Mouse (Mus musculus) intestine, embryonic 16.5 days (tissue): ENCODE measurements around the gene Ttll3. TPM values are rescaled to one million over a fixed set of nuclear protein-coding genes. Genes with fewer than 3 reads are reported as not detected.
A peak's percentile ranks its signal among the peaks of the same experiment; 100 is the strongest.

ENCODE experiments used
- ATAC-seq: fragments of 200-750 bp; cut with Nextera tagmentation; 2 replicates; pipeline ENCODE4 v1.8.0; 2017; ENCODE audit warnings: moderate TSS enrichment, moderate library complexity
- H3K27ac ChIP-seq: fragments of 300-500 bp; sonication (generic); 2 replicates; pipeline ENCODE4 v1.5.1; 2014; ENCODE audit warnings: mild to moderate bottlenecking, low read length
- H3K27me3 ChIP-seq: fragments of 300-500 bp; sonication (generic); replicated peaks from 2 replicates; pipeline ENCODE4 v1.6.1; 2014; ENCODE audit warnings: low read length, control low read depth, mixed read lengths; ENCODE audit not compliant: control insufficient read depth, insufficient read depth
- H3K36me3 ChIP-seq: fragments of 300-500 bp; sonication (generic); 2 replicates; pipeline ENCODE4 v1.6.1; 2014; ENCODE audit warnings: low read length, control low read depth; ENCODE audit not compliant: control insufficient read depth, insufficient read depth
- H3K4me1 ChIP-seq: fragments of 300-500 bp; sonication (generic); 2 replicates; pipeline ENCODE4 v1.6.1; 2014; ENCODE audit warnings: low read length, control low read depth, mixed read lengths; ENCODE audit not compliant: control insufficient read depth, insufficient read depth
- H3K4me2 ChIP-seq: fragments of 300-500 bp; sonication (generic); 2 replicates; pipeline ENCODE4 v1.6.1; 2014; ENCODE audit warnings: low read depth, low read length, control low read depth
- H3K4me3 ChIP-seq: fragments of 300-500 bp; sonication (generic); 2 replicates; pipeline ENCODE4 v1.5.1; 2014; ENCODE audit warnings: mild to moderate bottlenecking, low read length
- H3K9ac ChIP-seq: fragments of 300-500 bp; sonication (generic); 2 replicates; pipeline ENCODE4 v1.6.1; 2014; ENCODE audit warnings: low read depth, low read length
- H3K9me3 ChIP-seq: fragments of 300-500 bp; sonication (generic); 2 replicates; pipeline ENCODE4 v1.6.1; 2016; ENCODE audit warnings: low read length, control low read depth; ENCODE audit not compliant: control insufficient read depth
- WGBS: fragments of 180-500 bp; shearing (Covaris S2); extraction: QIAGEN DNeasy Blood & Tissue Kit; methylation state at CpG from one replicate; pipeline ENCODE4 v1.1.7; 2014; 5-methylcytosine and 5-hydroxymethylcytosine counted together
- polyA plus RNA-seq: library from polyadenylated mRNA; unstranded; fragments of >200 nt; fragmentation: Nextera tagmentation; extraction: Ambion mirVana; gene quantifications from 2 replicates; pipeline ENCODE4 v1.2.1, GENCODE M21; 2015

Ttll3 gene
- polyA plus RNA-seq = 3.0 and 3.3 TPM in 2 replicates

DNA sequence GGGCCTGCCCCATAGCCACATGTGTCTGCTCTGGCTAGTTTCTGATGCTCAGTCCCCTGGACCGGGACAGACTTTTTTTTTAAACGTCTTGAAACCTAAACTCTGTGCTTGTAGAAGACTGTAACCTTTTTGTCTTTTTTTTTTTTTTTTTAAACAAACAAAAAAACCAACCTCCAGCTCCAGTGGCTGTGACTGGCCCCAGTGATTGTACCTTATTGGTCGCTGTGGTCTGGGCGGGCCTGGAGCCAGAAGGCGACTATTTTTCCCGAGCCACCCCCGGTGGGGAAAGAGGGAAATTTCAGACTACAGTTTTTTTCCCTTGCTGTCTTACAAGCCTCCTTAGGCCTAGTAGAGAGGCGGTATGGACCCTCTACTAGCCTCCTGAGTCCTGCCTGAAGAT lies at the start of gene Ttll3:
TSS of gene Ttll3 (plus strand) at position 301 of the 400 bp plus-strand sequence.
- H3K27me3 ChIP-seq = no peaks in the 10 kb centered on the region
- H3K4me3 ChIP-seq = no peak within 1 kb of the TSS
- peaks cover 27% of the 10 kb centered on the region for H3K36me3 ChIP-seq
- H3K4me2 ChIP-seq = no peak within 1 kb of the TSS
- no peaks in the 10 kb centered on the region for H3K9me3 ChIP-seq
- WGBS = 63% methylated on average over 8 of the region's 8 CpGs
- no peak for ATAC-seq
- H3K27ac ChIP-seq = no peak within 1 kb of the TSS
- H3K9ac ChIP-seq = no peak within 1 kb of the TSS
- peaks cover 26% of the 10 kb centered on the region for H3K4me1 ChIP-seq

GRCm38 (mm10) chr6:113341574-113341973 lies 47.5 kb upstream of the Ttll3 start:
- Histone ChIP-seq H3K9ac (peak overlapping the region; percentile 33; the same call in 1 of the 2 replicates), H3K4me3 (no peak overlapping the region), H3K4me2 (0 out of 2 replicates have a peak overlapping the region, but pooled peaks have one; percentile 92), H3K27ac (peak overlapping the region; percentile 41; the same call in 1 of the 2 replicates), H3K4me1 (peaks cover 19% of the 10 kb centered on the region), H3K36me3 (0 out of 2 replicates have a peak, but pooled peaks cover 3% of the 10 kb centered on the region), H3K9me3 (no peaks in the 10 kb centered on the region), H3K27me3 (no peaks in the 10 kb centered on the region)
- 74% methylated on average over 6 of the region's 6 CpGs for WGBS
- no peak for ATAC-seq

DNA sequence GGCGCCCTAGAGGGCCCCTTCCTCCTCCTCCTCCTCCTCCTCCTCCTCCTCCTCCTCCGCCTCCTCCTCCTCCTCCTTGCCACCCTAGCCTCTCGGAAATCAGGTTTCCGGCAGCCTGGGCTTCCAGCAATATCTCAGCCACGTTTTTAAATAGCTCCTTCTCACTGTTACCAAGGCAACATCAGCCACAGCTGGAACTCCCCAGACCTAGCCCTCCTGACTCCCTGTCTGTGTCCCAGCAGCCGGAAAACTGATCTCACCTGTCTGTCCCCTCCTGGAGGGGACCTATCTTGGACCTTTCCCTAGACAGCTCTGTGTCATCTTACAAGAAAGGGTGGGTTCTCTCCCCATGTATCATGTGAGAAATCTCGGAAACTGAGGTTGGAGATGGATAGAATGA lies 46.8 kb upstream of the Ttll3 start:
- no peaks in the 10 kb centered on the region for H3K9me3 ChIP-seq
- 0 out of 2 replicates have a peak, but pooled peaks cover 3% of the 10 kb centered on the region for H3K36me3 ChIP-seq
- peaks cover 19% of the 10 kb centered on the region for H3K4me1 ChIP-seq
- H3K4me2 ChIP-seq = peak overlapping the region; percentile 92
- peak overlapping the region; percentile 30; the same call in 1 of the 2 replicates for H3K9ac ChIP-seq
- 35% methylated on average over 5 of the region's 7 CpGs for WGBS
- H3K27me3 ChIP-seq = no peaks in the 10 kb centered on the region
- no peak for ATAC-seq
- no peak overlapping the region for H3K27ac ChIP-seq
- H3K4me3 ChIP-seq = peak overlapping the region; percentile 79

- WGBS = 13% methylated on average over 32 of the region's 32 CpGs
- Histone ChIP-seq H3K4me1 (peaks cover 19% of the 10 kb centered on the region), H3K9ac (peak within 1 kb of the TSS; percentile 95), H3K9me3 (no peaks in the 10 kb centered on the region), H3K4me2 (peak within 1 kb of the TSS; percentile 92), H3K27me3 (no peaks in the 10 kb centered on the region), H3K36me3 (0 out of 2 replicates have a peak, but pooled peaks cover 3% of the 10 kb centered on the region), H3K4me3 (peak within 1 kb of the TSS; percentile 79), H3K27ac (peak within 1 kb of the TSS; percentile 65)
- ATAC-seq = peak; percentile 91
Observed at GRCm38 (mm10) chr6:113343177-113344092, 45.6 kb upstream of the Ttll3 start, which contains the start of gene Camk1. Camk1 (minus strand) TSS chr6:113343984.

DNA sequence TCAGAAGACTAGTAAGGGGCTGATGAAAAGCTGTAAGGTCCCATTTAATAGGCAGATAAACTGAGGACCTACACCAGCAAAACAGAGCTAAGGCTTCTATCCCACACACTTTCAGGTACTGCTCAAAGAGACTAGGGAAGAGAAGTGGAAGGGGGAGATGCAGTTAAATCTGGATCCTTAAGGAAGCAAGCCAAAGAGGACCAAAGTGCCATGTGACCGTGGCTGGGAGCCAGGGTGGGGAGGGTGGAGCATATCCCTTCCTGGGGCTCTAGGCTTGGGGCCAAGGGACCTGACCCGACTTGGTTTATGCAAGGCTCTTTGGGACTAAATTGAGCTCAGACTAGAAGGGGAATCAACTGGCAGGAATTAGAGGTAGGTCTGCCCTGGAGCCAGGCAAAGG lies 44.7 kb upstream of the Ttll3 start:
- Histone ChIP-seq H3K9ac (peak overlapping the region; percentile 95), H3K4me3 (peak overlapping the region; percentile 79)

DNA sequence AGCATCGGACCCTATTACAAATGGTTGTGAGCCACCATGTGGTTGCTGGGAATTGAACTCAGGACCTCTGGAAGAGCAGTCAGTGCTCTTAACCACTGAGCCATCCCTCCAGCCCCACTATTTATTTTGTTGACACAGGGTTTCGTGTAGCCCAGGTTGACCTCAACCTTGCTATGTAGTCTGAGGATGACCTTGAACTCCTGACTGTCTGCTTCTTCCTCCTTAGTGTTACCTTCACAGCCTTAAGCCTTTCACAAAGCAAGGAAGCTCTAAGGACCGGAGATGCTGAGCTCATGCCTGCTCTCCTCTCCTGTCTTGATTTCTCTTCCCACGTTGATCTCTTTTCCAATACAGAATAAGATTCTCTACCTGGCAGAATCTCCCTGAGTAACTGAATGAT lies 42.2 kb upstream of the Ttll3 start:
- no peak for ATAC-seq
- H3K4me3 ChIP-seq = no peak overlapping the region
- H3K4me2 ChIP-seq = no peak overlapping the region
- H3K36me3 ChIP-seq = no peaks in the 10 kb centered on the region
- peaks cover 20% of the 10 kb centered on the region for H3K4me1 ChIP-seq
- no peak overlapping the region for H3K27ac ChIP-seq
- no peaks in the 10 kb centered on the region for H3K27me3 ChIP-seq
- H3K9ac ChIP-seq = no peak overlapping the region
- WGBS = 65% methylated on average over 4 of the region's 4 CpGs
- no peaks in the 10 kb centered on the region for H3K9me3 ChIP-seq

More for the DNA sequence above, 44.7 kb upstream of the Ttll3 start:
- Histone ChIP-seq H3K4me2 (peak overlapping the region; percentile 92), H3K27me3 (no peaks in the 10 kb centered on the region), H3K27ac (peak overlapping the region; percentile 65; the same call in 1 of the 2 replicates), H3K36me3 (0 out of 2 replicates have a peak, but pooled peaks cover 3% of the 10 kb centered on the region), H3K9me3 (no peaks in the 10 kb centered on the region), H3K4me1 (peaks cover 19% of the 10 kb centered on the region)
- 31% methylated on average over 2 of the region's 2 CpGs for WGBS
- peak; percentile 16; the same call in 1 of the 2 replicates for ATAC-seq

DNA sequence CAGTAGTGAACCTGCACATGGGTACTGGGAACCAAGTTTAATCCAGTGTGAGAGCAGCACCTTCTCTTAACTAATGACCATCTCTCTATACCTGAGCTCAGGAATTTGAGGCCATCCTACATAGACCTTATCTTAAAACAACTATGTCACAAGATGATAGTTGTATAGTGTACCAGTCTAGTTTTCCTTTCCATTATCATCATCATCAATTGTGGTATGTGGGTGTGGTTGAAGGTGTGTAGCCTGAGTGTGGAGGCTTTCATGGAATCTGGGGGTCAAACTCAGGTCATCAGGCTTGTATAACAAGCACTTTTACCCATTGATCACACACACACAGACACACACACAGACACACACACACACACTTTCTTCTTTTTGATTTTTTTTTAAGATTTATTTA lies 38.5 kb upstream of the Ttll3 start:
- no peaks in the 10 kb centered on the region for H3K27me3 ChIP-seq
- H3K36me3 ChIP-seq = no peaks in the 10 kb centered on the region
- H3K9me3 ChIP-seq = no peaks in the 10 kb centered on the region
- H3K4me3 ChIP-seq = no peak overlapping the region
- H3K9ac ChIP-seq = no peak overlapping the region
- ATAC-seq = peak; percentile 71
- H3K27ac ChIP-seq = no peak overlapping the region
- no peak overlapping the region for H3K4me2 ChIP-seq
- peaks cover 4% of the 10 kb centered on the region; the same call in 1 of the 2 replicates for H3K4me1 ChIP-seq

DNA sequence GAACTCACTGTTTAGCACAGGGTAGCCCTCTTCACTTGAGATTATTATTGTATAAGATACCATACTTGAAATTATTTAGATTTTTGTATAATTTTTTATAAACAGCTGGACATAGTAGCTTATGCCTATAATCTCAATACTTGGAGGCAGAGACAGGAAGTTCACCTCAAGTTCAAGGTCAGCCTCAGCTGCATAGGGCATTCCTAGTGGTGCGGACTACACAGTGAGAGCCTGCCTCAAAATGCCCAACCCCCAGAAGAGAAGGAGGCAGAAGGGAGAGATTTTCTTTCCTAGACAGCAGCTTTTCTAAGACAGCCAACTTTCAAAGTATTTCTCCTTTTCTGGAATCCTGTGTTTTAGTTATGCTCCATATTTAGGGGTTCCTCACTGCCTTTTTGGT lies 37.9 kb upstream of the Ttll3 start:
- H3K27ac ChIP-seq = no peak overlapping the region
- no peak overlapping the region for H3K4me2 ChIP-seq
- 85% methylated on average over 1 of the region's 1 CpGs for WGBS
- H3K4me1 ChIP-seq = peaks cover 4% of the 10 kb centered on the region; the same call in 1 of the 2 replicates
- no peak for ATAC-seq
- no peaks in the 10 kb centered on the region for H3K36me3 ChIP-seq
- H3K27me3 ChIP-seq = no peaks in the 10 kb centered on the region
- no peaks in the 10 kb centered on the region for H3K9me3 ChIP-seq
- H3K9ac ChIP-seq = no peak overlapping the region
- no peak overlapping the region for H3K4me3 ChIP-seq

DNA sequence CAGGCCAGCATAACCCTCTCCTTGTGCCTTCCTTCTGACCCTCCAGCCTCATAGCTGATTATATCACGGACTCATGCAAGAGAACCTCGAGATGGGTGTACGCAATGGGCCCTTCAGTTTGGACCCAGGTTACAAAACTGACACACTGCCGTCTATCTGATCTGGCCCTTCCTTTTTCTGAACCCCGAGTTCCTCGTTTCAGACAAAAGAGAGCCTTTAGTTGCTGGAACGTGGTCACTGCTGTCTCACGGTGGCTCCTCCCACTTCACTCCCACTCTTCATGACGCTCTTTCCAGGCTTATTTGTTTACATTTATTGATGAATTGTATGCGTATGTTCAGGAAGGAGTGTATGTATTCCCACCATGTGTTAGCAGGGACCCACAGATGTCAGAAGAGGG lies 37.4 kb upstream of the Ttll3 start:
- Histone ChIP-seq H3K9me3 (no peaks in the 10 kb centered on the region), H3K27ac (no peak overlapping the region), H3K27me3 (no peaks in the 10 kb centered on the region), H3K36me3 (no peaks in the 10 kb centered on the region), H3K9ac (no peak overlapping the region), H3K4me3 (no peak overlapping the region), H3K4me2 (no peak overlapping the region), H3K4me1 (peaks cover 4% of the 10 kb centered on the region; the same call in 1 of the 2 replicates)
- no peak; the same call in 1 of the 2 replicates for ATAC-seq
- 46% methylated on average over 10 of the region's 10 CpGs for WGBS
